20 mouse cellular contexts compared by ENCODE assay signal in the genomic region with DNA sequence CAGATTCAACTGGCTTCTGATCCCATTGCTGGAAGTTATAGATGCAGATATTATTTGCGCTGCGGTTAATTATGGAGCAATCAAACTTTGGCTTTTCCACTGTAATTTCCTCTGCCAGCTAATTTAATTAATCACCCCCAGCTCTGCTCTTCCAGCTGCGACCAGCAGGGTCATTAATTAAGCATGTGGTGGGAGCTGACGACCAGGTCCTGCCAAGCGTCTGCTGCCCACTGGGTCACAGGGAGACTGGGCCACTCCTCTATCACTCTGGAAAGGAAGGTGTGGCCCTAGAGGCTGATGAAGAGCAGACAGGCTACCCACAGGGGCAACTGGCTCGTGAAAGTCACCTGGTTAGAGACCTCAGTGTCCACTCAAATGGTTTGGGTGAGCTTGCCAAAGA.
"Had no signal": no experiment of that assay in that cellular context is flagged by ENCODE, and none has a peak within 500 bp of the region (broad histone marks: within the 10 kb centered on the region; RNA-seq: fewer than 3 reads in every experiment).

No protein-coding gene starts in this region.

- H3K27me3 ChIP-seq: limb, embryonic 12.5 days; limb, embryonic 15.5 days; midbrain, embryonic 15.5 days; neural tube, embryonic 12.5 days had no signal

- DNase-seq: kidney, adult 18-20 months; kidney, adult 9 months; kidney, postnatal 25 days; left cerebral cortex, postnatal 4 days; liver, postnatal 0 days; lung, embryonic 14.5 days; right cerebral cortex, adult 18-20 months; right cerebral cortex, postnatal 14 days; right cerebral cortex, postnatal 4 days; thymus, postnatal 25 days had no signal

- H3K4me3 ChIP-seq: limb, embryonic 12.5 days; limb, embryonic 15.5 days; midbrain, embryonic 12.5 days; midbrain, embryonic 15.5 days; neural tube, embryonic 12.5 days had no signal

- H3K27ac ChIP-seq: limb, embryonic 12.5 days; limb, embryonic 15.5 days; liver, embryonic 14.5 days; macrophage; midbrain, embryonic 12.5 days; midbrain, embryonic 15.5 days; neural tube, embryonic 12.5 days had no signal

- H3K36me3 ChIP-seq: limb, embryonic 12.5 days; limb, embryonic 15.5 days; midbrain, embryonic 12.5 days; midbrain, embryonic 15.5 days; neural tube, embryonic 12.5 days had no signal

- H3K9ac ChIP-seq: limb, embryonic 12.5 days; limb, embryonic 15.5 days; liver, embryonic 14.5 days; liver, postnatal 0 days; lung, embryonic 14.5 days; midbrain, embryonic 12.5 days; midbrain, embryonic 15.5 days; neural tube, embryonic 12.5 days had no signal

- ATAC-seq: intestine, embryonic 16.5 days; liver, postnatal 0 days; lung, postnatal 0 days; midbrain, embryonic 15.5 days had no signal

- H3K4me2 ChIP-seq: limb, embryonic 12.5 days; limb, embryonic 15.5 days; liver, embryonic 11.5 days; lung, embryonic 14.5 days; midbrain, embryonic 12.5 days; midbrain, embryonic 15.5 days; neural tube, embryonic 12.5 days had no signal

- H3K9me3 ChIP-seq: limb, embryonic 12.5 days; limb, embryonic 15.5 days; midbrain, embryonic 12.5 days; midbrain, embryonic 15.5 days; neural tube, embryonic 12.5 days had no signal
